Mouse (Mus musculus): ENCODE measurements around the gene Eps8l2.

DNA sequence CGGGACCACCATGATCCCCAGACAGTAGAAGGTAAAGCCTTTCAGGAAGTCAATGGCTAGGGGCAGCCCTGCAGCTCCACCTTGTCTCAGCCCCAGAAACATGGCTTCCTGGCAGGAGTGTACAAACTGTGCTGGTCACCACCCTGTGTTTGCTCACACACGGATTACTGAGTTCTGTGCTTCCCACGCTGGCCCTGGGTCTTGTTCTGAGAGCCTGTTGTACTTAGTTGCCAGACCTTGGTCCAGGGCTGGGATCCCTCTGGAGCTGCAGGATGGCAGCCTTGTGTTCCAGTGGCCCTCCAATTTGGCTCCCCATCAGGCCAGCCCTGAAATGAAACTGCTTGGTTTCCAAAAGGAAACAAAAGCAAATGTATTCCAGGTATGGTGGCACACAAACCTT is 2.4 kb upstream of the Eps8l2 start:
- TF ChIP-seq GATA1 (IDR thresholded peaks at IDR 0.05; ENCODE audit: low read length) = no peak
- no peak for TF ChIP-seq TAL1 (IDR thresholded peaks at IDR 0.05; ENCODE audit: low read length)

Data from erythroblast, embryonic 14.5 days (primary cell).